Mouse (Mus musculus) hindbrain, embryonic 13.5 days (tissue): ENCODE data around the gene Sgpl1. TPM values are rescaled to one million over a fixed set of nuclear protein-coding genes. Genes with fewer than 3 reads are reported as not detected.

ENCODE experiments used
- ATAC-seq: fragments of 200-750 bp; cut with Nextera tagmentation; 2 replicates; pipeline ENCODE4 v1.8.0; 2017; ENCODE audit warnings: moderate TSS enrichment; ENCODE audit not compliant: low FRiP score
- H3K27ac ChIP-seq: fragments of 300-500 bp; sonication (generic); 2 replicates; pipeline ENCODE4 v1.5.1; 2015; ENCODE audit warnings: inconsistent platforms, mild to moderate bottlenecking, moderate library complexity
- H3K27me3 ChIP-seq: fragments of 300-500 bp; sonication (generic); 2 replicates; pipeline ENCODE4 v1.6.1; 2015; ENCODE audit warnings: mild to moderate bottlenecking, inconsistent platforms
- H3K36me3 ChIP-seq: fragments of 300-500 bp; sonication (generic); 2 replicates; pipeline ENCODE4 v1.6.1; 2015; ENCODE audit warnings: mild to moderate bottlenecking, inconsistent platforms
- H3K4me1 ChIP-seq: fragments of 300-500 bp; sonication (generic); replicated peaks from 2 replicates; pipeline ENCODE4 v1.6.1; 2015; ENCODE audit warnings: inconsistent platforms
- H3K4me2 ChIP-seq: fragments of 300-500 bp; sonication (generic); 2 replicates; pipeline ENCODE4 v1.6.1; 2015; ENCODE audit warnings: inconsistent platforms, mild to moderate bottlenecking, moderate library complexity
- H3K4me3 ChIP-seq: fragments of 300-500 bp; sonication (generic); 2 replicates; pipeline ENCODE4 v1.5.1; 2015; ENCODE audit warnings: mild to moderate bottlenecking, inconsistent platforms
- H3K9ac ChIP-seq: fragments of 300-500 bp; sonication (generic); 2 replicates; pipeline ENCODE4 v1.6.1; 2015; ENCODE audit warnings: mild to moderate bottlenecking, inconsistent platforms
- H3K9me3 ChIP-seq: fragments of 300-500 bp; sonication (generic); 2 replicates; pipeline ENCODE4 v1.6.1; 2016; ENCODE audit warnings: inconsistent platforms
- WGBS: fragments of 180-500 bp; shearing (Covaris S2); methylation state at CpG from one replicate; pipeline ENCODE4 v1.1.7; 2015; 5-methylcytosine and 5-hydroxymethylcytosine counted together
- polyA plus RNA-seq: library from polyadenylated mRNA; unstranded; fragments of >200 nt; fragmentation: Nextera tagmentation; extraction: Ambion mirVana; gene quantifications from 2 replicates; pipeline ENCODE4 v1.2.1, GENCODE M21; 2015

The Sgpl1 gene
- polyA plus RNA-seq = 66.2 and 66.8 TPM in 2 replicates

DNA sequence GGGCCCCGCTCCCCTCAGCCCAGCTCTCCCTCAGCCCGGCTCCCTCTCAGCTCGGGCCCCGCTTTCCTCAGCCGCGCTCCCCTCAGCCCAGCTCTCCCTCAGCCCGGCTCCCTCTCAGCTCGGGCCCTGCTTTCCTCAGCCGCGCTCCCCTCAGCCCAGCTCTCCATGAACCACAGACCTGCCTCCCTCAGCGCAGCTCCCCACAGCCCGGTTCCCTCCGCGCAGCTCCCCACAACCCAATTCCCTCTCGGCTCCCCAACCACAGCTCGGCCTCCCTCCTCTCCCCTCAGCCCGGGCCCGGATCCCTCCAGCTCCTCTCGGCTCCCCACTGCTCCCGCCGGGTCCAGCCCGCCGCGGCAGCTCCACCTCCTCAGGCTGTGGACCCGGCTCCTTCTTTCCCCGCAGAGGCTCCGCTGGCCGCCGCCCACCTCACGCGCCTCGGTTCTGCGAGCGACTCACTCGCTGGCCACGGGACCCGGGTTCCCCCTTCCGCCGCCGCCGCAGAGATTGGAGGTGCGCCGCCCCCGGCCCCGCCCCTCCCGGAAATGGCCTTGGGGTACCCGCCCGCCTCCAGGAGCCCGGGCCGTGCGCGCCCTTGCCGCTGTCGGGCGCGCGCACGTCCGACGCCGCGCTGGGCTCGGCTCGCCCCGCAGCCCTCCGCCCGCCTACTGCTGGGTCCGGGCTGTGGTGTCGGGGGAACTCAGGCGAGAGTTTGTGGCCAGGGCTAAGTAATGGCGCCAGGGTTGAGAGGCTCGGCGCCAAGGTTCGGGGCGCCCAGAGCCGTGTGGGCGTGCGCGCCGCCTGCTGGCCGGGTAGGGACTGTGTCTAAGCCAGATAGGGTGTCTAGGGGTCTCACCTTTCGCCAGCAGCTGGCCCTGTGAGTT is at the start of gene Sgpl1:
Gene Sgpl1 (minus strand): TSS at position 547 of the 884 bp plus-strand sequence.
- Histone ChIP-seq H3K4me2 (peak within 1 kb of the TSS; percentile 85), H3K9me3 (no peaks in the 10 kb centered on the region), H3K27me3 (no peaks in the 10 kb centered on the region), H3K27ac (peak within 1 kb of the TSS; percentile 98), H3K4me3 (peak within 1 kb of the TSS; percentile 93), H3K36me3 (no peaks in the 10 kb centered on the region), H3K9ac (peak within 1 kb of the TSS; percentile 97), H3K4me1 (peaks cover 21% of the 10 kb centered on the region)
- ATAC-seq = peak; percentile 86
- under 1% methylated on average over 79 of the region's 82 CpGs for WGBS

DNA sequence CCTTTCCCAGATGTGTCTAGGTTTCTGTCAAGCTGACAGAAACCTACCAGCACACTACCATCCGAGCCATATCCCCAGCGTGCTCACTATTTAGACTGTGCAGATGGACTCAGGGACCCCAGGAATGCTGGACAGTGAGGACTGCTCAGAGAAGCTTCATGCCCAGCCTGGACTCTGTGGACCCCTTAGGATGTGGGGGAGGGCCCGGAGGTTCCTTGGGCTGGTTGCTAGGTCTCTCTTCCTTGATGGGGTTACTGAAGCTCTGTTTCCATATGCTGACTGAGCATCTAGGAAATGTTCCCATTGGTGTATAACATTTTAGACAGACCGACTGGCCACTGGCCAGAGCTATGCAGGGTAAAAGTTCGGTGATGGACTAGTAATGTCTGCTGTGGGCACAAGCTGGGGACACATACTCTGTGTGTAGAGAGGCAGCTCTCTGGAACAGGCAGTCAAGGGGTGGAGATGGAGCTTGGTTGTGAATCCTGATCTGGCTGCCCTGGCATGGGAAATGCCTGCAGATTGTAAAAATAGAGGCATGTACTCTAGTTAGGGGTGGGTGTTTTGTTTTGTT is 48.3 kb upstream of the Sgpl1 start:
- Histone ChIP-seq H3K27ac (no peak overlapping the region), H3K4me1 (no peaks in the 10 kb centered on the region), H3K4me3 (no peak overlapping the region), H3K4me2 (no peak overlapping the region), H3K9me3 (no peaks in the 10 kb centered on the region), H3K9ac (no peak overlapping the region), H3K27me3 (no peaks in the 10 kb centered on the region), H3K36me3 (no peaks in the 10 kb centered on the region)
- 93% methylated on average over 5 of the region's 5 CpGs for WGBS
- no peak for ATAC-seq

DNA sequence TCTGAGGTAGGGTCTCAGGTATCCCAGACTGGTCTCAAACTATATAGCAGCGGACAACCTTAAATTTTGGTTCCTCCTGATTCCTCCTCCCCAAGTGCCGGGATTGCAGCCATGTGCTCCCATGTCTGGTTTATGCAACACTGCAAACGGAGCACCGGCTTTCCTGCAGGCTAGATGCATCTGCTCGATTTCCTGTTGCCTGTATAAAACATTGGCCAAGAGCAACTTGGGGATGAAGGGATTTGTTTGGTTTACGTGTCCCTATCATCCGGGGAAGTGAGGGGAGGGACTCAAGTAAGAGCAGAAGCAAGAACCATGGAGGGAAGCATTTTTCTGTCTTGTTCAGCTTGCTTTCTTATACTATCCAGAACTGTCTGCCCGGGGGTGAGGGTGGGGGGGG is 47.7 kb upstream of the Sgpl1 start:
- no peak overlapping the region for H3K27ac ChIP-seq
- H3K36me3 ChIP-seq = no peaks in the 10 kb centered on the region
- no peak overlapping the region for H3K4me3 ChIP-seq
- no peak overlapping the region for H3K9ac ChIP-seq
- no peaks in the 10 kb centered on the region for H3K4me1 ChIP-seq
- no peak overlapping the region for H3K4me2 ChIP-seq
- H3K9me3 ChIP-seq = no peaks in the 10 kb centered on the region
- H3K27me3 ChIP-seq = no peaks in the 10 kb centered on the region
- ATAC-seq = no peak
- 86% methylated on average over 8 of the region's 8 CpGs for WGBS

DNA sequence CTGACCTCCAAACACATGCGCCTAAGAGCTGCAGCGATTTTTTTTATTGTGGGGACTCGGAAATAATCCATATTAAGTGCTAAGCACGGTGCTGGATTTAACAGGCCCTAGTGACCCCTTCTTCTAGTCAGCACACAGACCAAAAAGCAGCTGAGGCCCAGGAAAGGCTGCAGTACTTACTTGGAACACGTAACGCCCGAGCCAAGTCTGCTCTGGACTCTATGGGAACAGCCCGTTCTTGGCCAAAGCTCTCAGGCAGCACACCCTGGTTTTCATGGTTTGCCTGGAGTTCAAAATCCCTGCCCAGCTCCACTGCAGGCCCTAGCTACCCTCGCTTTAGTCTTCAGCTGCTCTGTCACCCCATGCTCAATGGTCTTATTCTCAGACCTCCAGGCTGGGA is 47.1 kb upstream of the Sgpl1 start:
- H3K9ac ChIP-seq = no peak overlapping the region
- H3K27me3 ChIP-seq = no peaks in the 10 kb centered on the region
- H3K27ac ChIP-seq = no peak overlapping the region
- ATAC-seq = no peak
- no peaks in the 10 kb centered on the region for H3K4me1 ChIP-seq
- no peak overlapping the region for H3K4me2 ChIP-seq
- H3K36me3 ChIP-seq = no peaks in the 10 kb centered on the region
- no peak overlapping the region for H3K4me3 ChIP-seq
- WGBS = 84% methylated on average over 9 of the region's 9 CpGs
- H3K9me3 ChIP-seq = no peaks in the 10 kb centered on the region

DNA sequence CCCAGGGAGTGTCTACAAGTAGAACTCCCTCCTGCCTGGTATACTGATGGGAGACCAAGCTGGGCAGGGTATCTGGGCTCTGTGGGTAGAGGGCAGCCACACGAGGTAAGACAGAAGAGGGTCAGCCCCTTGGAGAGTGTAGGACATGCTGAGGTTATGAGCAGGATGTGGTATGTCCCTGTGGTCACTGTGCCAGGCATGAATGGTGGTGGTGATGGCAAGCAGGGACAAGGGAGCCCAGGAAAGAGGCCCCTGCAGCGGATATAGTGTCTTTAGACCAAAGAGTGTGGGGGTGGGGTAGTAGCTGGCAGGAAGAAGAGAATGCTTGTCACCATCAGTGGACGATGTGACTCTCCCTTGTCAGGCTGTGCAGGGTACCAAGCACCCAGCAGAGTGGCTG is 40.5 kb upstream of the Sgpl1 start:
- Histone ChIP-seq H3K4me3 (no peak overlapping the region), H3K27ac (no peak overlapping the region), H3K9me3 (no peaks in the 10 kb centered on the region), H3K9ac (no peak overlapping the region), H3K4me2 (no peak overlapping the region), H3K4me1 (no peaks in the 10 kb centered on the region), H3K36me3 (no peaks in the 10 kb centered on the region), H3K27me3 (no peaks in the 10 kb centered on the region)
- WGBS = 66% methylated on average over 3 of the region's 3 CpGs
- ATAC-seq = no peak

DNA sequence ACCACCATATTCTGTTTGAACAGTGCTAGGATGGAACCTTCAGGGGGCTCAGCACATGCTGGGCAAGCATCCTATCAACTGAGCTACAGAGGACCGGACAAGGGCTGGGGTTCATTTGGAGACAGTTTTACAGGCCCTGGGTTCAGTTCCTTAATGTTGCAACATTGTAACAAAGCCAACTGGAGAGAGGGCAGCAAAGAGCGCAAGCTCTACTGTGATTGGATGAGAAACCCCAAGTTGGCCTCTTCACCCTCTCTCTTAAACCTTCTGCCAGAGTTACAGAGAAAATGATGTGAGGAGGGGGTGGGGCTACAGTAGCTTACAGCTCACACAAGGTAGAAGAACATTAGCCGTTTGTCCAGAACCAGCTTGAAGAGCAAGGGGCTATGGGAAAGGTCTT is 39.5 kb upstream of the Sgpl1 start:
- H3K4me2 ChIP-seq = no peak overlapping the region
- no peak for ATAC-seq

DNA sequence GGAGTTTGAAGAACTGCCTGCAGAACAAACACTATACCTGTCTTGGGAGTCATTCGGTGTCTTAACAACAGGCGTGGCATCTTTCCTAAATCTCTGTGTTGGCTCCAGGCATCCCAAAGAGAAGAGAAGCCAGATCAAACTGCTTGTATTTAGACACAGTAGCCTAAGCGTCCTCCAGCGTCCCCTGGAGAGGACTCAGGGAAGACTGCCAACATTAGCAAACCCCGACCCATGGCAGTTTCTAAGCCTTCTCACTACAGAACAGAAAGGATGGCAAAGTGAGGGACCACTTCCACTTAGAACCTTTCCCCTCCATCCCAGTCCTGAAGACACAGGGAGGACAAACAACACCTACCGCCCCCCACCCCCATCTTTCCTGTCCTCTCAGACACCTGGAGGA is 32.4 kb upstream of the Sgpl1 start:
- no peak for ATAC-seq
- H3K4me1 ChIP-seq = no peaks in the 10 kb centered on the region; the same call in 1 of the 2 replicates
- no peak overlapping the region for H3K4me3 ChIP-seq
- 80% methylated on average over 6 of the region's 6 CpGs for WGBS
- H3K9me3 ChIP-seq = no peaks in the 10 kb centered on the region
- H3K27me3 ChIP-seq = peaks cover 5% of the 10 kb centered on the region; the same call in 1 of the 2 replicates
- no peaks in the 10 kb centered on the region for H3K36me3 ChIP-seq
- no peak overlapping the region for H3K9ac ChIP-seq
- no peak overlapping the region for H3K27ac ChIP-seq
- no peak overlapping the region for H3K4me2 ChIP-seq

More for the DNA sequence above, 39.5 kb upstream of the Sgpl1 start:
- no peaks in the 10 kb centered on the region for H3K36me3 ChIP-seq
- no peaks in the 10 kb centered on the region for H3K9me3 ChIP-seq
- H3K27me3 ChIP-seq = no peaks in the 10 kb centered on the region
- no peak overlapping the region for H3K9ac ChIP-seq
- H3K4me1 ChIP-seq = no peaks in the 10 kb centered on the region
- WGBS = 88% methylated on average over 3 of the region's 3 CpGs
- no peak overlapping the region for H3K4me3 ChIP-seq
- H3K27ac ChIP-seq = no peak overlapping the region

DNA sequence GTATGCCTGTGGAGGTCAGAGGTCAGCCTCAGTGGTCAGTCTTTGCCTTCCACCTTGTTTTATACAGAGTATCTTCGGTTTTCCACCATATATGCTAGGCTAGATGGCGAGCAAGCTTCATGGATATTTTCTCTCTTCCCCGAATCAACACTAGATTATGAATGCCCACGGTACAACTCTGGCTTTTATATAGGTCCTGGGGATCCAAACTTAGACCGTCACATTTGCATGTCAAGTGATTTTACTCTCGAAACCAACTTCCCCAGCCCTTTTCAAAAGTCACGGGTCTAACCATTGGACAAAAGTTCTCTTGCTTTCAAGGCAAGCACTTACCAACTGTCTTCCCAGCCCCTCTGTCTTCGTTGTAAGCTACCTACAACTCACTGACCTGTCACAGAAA is 31.2 kb upstream of the Sgpl1 start:
- WGBS = 88% methylated on average over 8 of the region's 8 CpGs
- H3K36me3 ChIP-seq = no peaks in the 10 kb centered on the region
- peaks cover 5% of the 10 kb centered on the region; the same call in 1 of the 2 replicates for H3K27me3 ChIP-seq
- no peaks in the 10 kb centered on the region; the same call in 1 of the 2 replicates for H3K4me1 ChIP-seq
- H3K4me3 ChIP-seq = no peak overlapping the region
- ATAC-seq = no peak
- H3K9me3 ChIP-seq = no peaks in the 10 kb centered on the region
- H3K27ac ChIP-seq = no peak overlapping the region
- no peak overlapping the region for H3K9ac ChIP-seq
- H3K4me2 ChIP-seq = no peak overlapping the region

DNA sequence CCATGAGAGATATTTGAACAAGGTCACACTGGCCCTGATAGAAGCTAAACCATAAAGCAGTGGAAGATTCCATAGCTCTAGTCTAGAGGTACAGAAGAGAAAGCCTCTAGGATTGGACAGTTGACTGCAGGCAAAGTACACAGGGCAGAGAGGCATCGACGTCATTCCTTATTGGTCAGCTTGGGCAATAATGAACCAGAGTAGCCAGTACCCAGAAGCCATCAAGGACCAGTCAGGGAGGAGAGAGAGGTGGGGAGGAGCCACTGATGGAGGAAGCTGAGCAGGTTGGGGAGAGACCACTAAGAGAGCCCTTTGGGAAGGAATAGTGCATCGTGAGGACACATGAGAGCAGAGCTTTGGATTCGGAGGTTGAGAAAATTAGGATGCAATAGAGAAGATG is 30.2 kb upstream of the Sgpl1 start:
- H3K27ac ChIP-seq = no peak overlapping the region
- no peak overlapping the region for H3K4me3 ChIP-seq
- peaks cover 5% of the 10 kb centered on the region; the same call in 1 of the 2 replicates for H3K27me3 ChIP-seq
- WGBS = 89% methylated on average over 4 of the region's 4 CpGs
- H3K9ac ChIP-seq = no peak overlapping the region
- H3K4me1 ChIP-seq = no peaks in the 10 kb centered on the region; the same call in 1 of the 2 replicates
- H3K36me3 ChIP-seq = no peaks in the 10 kb centered on the region
- H3K9me3 ChIP-seq = no peaks in the 10 kb centered on the region
- no peak overlapping the region for H3K4me2 ChIP-seq
- ATAC-seq = no peak

DNA sequence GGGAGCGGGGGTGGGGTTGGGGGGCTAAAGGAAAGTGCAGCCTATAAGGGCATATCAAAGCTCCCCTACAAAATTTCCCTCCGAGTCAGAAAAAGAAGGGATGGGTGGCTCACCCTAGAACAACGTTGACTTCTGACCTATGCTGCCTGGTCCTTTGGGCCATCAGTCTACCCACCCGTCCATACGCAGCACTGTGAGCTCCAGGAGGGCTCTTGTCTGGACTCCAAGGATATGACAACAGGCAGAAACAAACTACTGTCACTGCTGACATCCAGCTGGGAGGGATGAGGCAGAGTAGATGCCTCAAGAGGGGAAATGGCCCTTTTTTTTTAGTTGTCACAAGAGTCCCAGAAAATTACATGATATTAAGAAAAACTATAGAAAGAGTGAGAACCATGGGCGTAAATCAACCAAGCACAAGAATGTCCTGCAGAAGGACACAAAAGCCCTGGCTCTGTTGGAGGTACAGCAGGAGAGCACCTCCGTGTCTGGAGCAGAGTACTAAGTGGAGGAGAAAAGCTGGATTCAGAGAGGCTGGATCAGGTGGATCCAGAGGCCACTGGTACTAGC is 28.8 kb upstream of the Sgpl1 start:
- no peak overlapping the region for H3K4me3 ChIP-seq
- H3K36me3 ChIP-seq = no peaks in the 10 kb centered on the region
- peak overlapping the region; percentile 26 for H3K4me2 ChIP-seq
- H3K9me3 ChIP-seq = no peaks in the 10 kb centered on the region
- peaks cover 5% of the 10 kb centered on the region; the same call in 1 of the 2 replicates for H3K27me3 ChIP-seq
- ATAC-seq = no peak
- H3K27ac ChIP-seq = no peak overlapping the region
- no peak overlapping the region for H3K9ac ChIP-seq
- H3K4me1 ChIP-seq = no peaks in the 10 kb centered on the region; the same call in 1 of the 2 replicates
- WGBS = 39% methylated on average over 7 of the region's 7 CpGs

DNA sequence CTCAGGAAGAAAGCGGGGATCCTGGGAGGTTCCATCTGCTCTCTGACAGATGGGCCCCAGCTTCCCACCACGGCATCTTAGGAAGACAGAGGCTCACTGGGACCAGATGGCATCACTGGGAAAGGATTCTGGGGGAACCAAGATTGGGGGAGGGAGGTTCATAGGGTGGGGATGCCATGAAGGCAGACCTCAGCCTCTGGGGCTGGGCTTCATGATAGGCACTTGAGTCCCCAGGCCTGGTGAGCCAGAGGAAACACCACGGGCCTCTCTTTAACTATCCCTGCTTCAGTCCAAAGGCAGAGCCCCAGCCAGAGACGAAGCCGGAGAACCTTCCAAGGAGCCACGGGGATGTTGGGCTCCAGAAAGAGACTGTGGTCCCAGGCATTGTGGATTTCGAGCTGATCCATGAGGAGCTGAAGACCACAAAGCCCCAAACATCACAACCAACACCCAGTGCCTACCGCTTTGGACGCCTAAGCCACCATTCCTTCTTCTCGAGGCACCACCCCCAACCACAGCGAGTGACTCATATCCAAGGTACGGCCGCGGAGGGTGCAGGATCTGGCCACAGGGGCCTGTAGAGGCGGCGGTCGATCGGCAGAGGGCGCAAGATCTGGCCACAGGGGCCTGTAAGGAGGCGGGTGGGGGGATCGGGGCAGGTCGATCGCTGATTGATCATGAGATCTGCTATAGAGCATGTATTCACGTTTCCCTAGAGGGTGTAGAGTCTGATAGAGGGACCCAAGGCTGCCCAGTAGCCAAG is 28.1 kb upstream of the Sgpl1 start:
- Histone ChIP-seq H3K27me3 (peaks cover 5% of the 10 kb centered on the region; the same call in 1 of the 2 replicates), H3K27ac (no peak overlapping the region), H3K4me2 (peak overlapping the region; percentile 26), H3K36me3 (no peaks in the 10 kb centered on the region), H3K4me3 (no peak overlapping the region), H3K9ac (no peak overlapping the region), H3K4me1 (no peaks in the 10 kb centered on the region; the same call in 1 of the 2 replicates), H3K9me3 (no peaks in the 10 kb centered on the region)
- ATAC-seq = no peak
- WGBS = 16% methylated on average over 24 of the region's 24 CpGs
